Mouse (Mus musculus): ENCODE results near the gene Tbx21. TPM values are rescaled to one million over a fixed set of nuclear protein-coding genes. Genes with fewer than 3 reads are reported as not detected.

Tbx21 gene
- 3.8 TPM for polyA plus RNA-seq (2017; shearing (Covaris generic))

DNA sequence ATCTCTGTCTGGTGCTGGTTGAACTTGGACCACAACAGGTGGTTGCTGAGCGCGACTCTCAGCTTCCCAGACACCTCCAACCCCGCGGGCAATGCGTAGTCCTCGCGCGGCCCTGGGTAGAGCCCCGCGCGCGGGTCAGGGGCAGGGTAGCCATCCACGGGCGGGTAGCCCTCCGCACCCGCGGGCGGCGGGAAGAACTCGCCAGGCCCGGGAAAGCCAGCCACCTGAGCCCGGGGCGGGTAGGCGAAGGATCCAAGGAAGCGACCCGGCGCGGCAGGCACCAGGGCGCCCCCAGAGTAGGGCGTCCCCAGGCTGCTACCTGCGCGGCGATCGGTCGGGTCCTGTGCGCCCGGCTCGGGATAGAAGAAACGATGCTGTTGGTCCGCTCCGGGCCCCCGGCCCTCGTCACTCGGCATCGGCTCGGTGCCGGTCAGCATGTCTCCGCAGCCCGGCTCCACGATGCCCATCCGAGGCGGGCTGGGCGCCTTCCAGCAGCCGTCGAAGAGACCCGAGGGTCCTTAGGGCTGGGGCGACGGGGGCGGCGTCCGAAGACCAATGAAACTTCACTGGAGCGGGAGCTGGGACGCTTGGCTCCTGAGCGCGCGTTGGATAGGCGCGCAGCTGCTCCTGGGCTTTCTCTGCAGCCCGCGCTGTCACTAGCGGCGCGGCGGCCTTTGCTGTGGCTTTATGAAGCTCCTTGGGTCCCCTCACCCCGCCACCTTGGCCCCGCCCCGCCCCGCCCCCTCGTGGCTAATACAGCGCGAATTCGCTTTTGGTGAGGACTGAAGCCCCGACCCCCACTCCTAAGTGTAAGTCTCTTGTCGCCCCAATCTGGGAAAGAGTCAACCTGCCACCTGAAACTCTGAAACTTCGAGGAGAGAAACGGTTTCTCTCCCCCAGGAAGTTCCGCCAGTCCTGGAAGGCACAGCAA is at the start of gene Tbx21:
Gene Tbx21 (minus strand): TSS at position 661 of the 931 bp plus-strand sequence.

DNA sequence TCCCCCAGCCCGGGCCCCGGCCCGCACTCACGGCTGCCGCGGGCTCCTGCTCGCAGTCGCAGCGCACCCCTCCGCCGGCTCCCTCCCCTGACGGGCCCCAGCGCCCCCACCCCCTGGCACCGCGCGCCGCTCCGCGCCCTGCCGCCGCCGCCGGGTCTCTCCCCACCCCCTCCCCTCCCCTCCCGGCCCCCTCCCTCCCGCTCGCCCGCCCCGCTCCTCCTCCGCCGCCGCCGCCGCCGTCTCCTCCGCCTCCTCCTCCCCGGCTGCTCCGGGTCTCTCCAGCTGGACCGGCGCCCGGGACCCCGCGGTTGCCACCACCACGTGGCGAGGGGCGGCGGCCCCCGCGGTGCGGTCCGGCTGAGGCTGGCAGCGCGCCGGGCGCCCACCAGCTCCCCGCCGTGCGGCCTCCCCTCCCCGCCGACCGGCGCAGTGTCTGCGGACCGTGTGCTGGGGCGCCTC is 36.2 kb upstream of the Tbx21 start, which contains the start of gene Tbkbp1:
Gene Tbkbp1 (minus strand): TSS at position 153 of the 459 bp plus-strand sequence.

DNA sequence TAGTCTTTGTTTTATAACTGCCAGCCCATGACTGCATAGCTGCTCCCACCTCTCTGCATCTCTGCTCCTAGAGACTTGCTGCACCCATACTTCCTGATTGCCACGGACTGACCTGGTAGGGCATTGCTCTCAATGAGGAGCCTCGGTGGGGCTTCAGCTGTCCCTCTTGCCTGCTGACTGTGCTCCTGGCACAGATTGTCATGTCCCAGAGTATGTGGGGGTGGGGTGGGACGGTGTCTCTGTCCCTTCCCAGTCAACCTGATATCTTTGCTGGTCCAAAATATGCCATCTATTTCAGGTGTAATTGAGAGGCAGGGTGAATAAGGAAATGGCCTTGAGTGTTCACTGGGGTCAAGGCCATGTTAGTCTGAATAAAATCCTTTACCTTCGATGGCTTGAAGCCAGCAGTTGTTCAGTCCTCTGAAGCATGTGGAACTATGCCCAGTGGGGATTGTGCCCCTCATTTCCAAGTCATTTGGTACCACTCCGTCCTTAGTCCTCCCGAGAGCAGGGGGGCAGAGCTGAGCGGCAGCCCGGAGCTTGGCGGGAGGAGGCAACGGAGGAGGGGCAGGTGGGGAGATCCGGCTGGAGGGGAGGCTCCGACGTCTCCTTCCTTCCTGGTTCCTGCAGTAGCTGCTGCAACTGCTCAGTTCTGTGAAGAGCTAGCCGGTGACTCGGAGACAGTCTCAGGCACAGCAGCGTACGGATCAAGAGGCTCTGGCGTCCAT is 64.8 kb downstream of the Tbx21 start, which contains the start of gene Osbpl7:
Gene Osbpl7 (plus strand): TSS at position 413 of the 728 bp plus-strand sequence.

Other genes starting within 250 kb of the Tbx21 start
- gene Cdk5rap3, start 198.8 kb downstream of the Tbx21 start, polyA plus RNA-seq (2017; shearing (Covaris generic)), result 109 TPM
- gene Prr15l, start 187.2 kb downstream of the Tbx21 start, polyA plus RNA-seq (2017; shearing (Covaris generic)), result 0.48 TPM
- 51.3 TPM for gene Pnpo, start 171.3 kb downstream of the Tbx21 start, polyA plus RNA-seq (2017; shearing (Covaris generic))
- 78.8 TPM for gene Sp2, start 132.4 kb downstream of the Tbx21 start, polyA plus RNA-seq (2017; shearing (Covaris generic))
- 2.9 TPM for gene Sp6, start 101.9 kb downstream of the Tbx21 start, polyA plus RNA-seq (2017; shearing (Covaris generic))
- gene Scrn2, start 85.4 kb downstream of the Tbx21 start, polyA plus RNA-seq (2017; shearing (Covaris generic)), result 16.8 TPM
- gene Lrrc46, start 73.9 kb downstream of the Tbx21 start, polyA plus RNA-seq (2017; shearing (Covaris generic)), result not detected
- 87.8 TPM for gene Mrpl10, start 73.8 kb downstream of the Tbx21 start, polyA plus RNA-seq (2017; shearing (Covaris generic))
- 43.3 TPM for gene Osbpl7, start 64.7 kb downstream of the Tbx21 start, polyA plus RNA-seq (2017; shearing (Covaris generic))
- 0.09 TPM for gene Tbkbp1, start 36.2 kb upstream of the Tbx21 start, polyA plus RNA-seq (2017; shearing (Covaris generic))
- 34.0 TPM for gene Kpnb1, start 72.5 kb upstream of the Tbx21 start, polyA plus RNA-seq (2017; shearing (Covaris generic))
- gene Npepps, start 165.3 kb upstream of the Tbx21 start, polyA plus RNA-seq (2017; shearing (Covaris generic)), result 28.4 TPM
- 32.8 TPM for gene Mrpl45, start 200.4 kb upstream of the Tbx21 start, polyA plus RNA-seq (2017; shearing (Covaris generic))
- 0.24 TPM for gene Gpr179, start 236.7 kb upstream of the Tbx21 start, polyA plus RNA-seq (2017; shearing (Covaris generic))
- gene Socs7, start 247.2 kb upstream of the Tbx21 start, polyA plus RNA-seq (2017; shearing (Covaris generic)), result 1.2 TPM

Measured in CD4-positive, CD25-positive, alpha-beta regulatory T cell, adult 9 weeks (primary cell).